Mouse (Mus musculus): ENCODE results near the gene Zfp654. TPM values are rescaled to one million over a fixed set of nuclear protein-coding genes. Genes with fewer than 3 reads are reported as not detected.
A peak's percentile ranks its signal among the peaks of the same experiment; 100 is the strongest.

Gene Zfp654
- polyA plus RNA-seq, 1 experiment from 2014 or later: 7.7 TPM

- Histone ChIP-seq H3K9ac (ENCODE audit: low read depth, low read length) (no peak overlapping the region), H3K4me2 (ENCODE audit: low read depth, low read length) (no peak overlapping the region), H3K4me3 (ENCODE audit: low read depth, low read length) (no peak overlapping the region), H3K27ac (replicated peaks; ENCODE audit: low read depth, low read length) (no peak overlapping the region), H3K36me3 (ENCODE audit: control insufficient read depth, insufficient read depth, low read length) (no peaks in the 10 kb centered on the region), H3K4me1 (ENCODE audit: control insufficient read depth, insufficient read depth, low read length) (no peaks in the 10 kb centered on the region), H3K27me3 (replicated peaks; ENCODE audit: control insufficient read depth, insufficient read depth, low read length) (no peaks in the 10 kb centered on the region), H3K9me3 (ENCODE audit: control insufficient read depth, low read length) (no peaks in the 10 kb centered on the region)
- DNase-seq (ENCODE audit: low spot score) (no peak), ATAC-seq (ENCODE audit: low read depth) (no peak)
- 79% methylated on average over 5 of the region's 5 CpGs for WGBS
These were observed 28.3 kb upstream of the Zfp654 start for GRCm38 (mm10) chr16:64879735-64880134.

- Histone ChIP-seq H3K36me3 (ENCODE audit: control insufficient read depth, insufficient read depth, low read length) (no peaks in the 10 kb centered on the region), H3K9ac (ENCODE audit: low read depth, low read length) (no peak overlapping the region), H3K27me3 (replicated peaks; ENCODE audit: control insufficient read depth, insufficient read depth, low read length) (no peaks in the 10 kb centered on the region), H3K4me2 (ENCODE audit: low read depth, low read length) (no peak overlapping the region), H3K27ac (replicated peaks; ENCODE audit: low read depth, low read length) (no peak overlapping the region), H3K9me3 (ENCODE audit: control insufficient read depth, low read length) (no peaks in the 10 kb centered on the region), H3K4me1 (ENCODE audit: control insufficient read depth, insufficient read depth, low read length) (no peaks in the 10 kb centered on the region), H3K4me3 (ENCODE audit: low read depth, low read length) (no peak overlapping the region)
- WGBS: 75% methylated on average over 3 of the region's 3 CpGs
- ATAC-seq (ENCODE audit: low read depth) (no peak), DNase-seq (ENCODE audit: low spot score) (no peak)
These were observed 27.2 kb upstream of the Zfp654 start for GRCm38 (mm10) chr16:64878611-64879132.

- Histone ChIP-seq H3K4me3 (ENCODE audit: low read depth, low read length) (no peak overlapping the region), H3K27me3 (replicated peaks; ENCODE audit: control insufficient read depth, insufficient read depth, low read length) (no peaks in the 10 kb centered on the region), H3K4me2 (ENCODE audit: low read depth, low read length) (no peak overlapping the region), H3K9ac (ENCODE audit: low read depth, low read length) (no peak overlapping the region), H3K36me3 (ENCODE audit: control insufficient read depth, insufficient read depth, low read length) (no peaks in the 10 kb centered on the region), H3K4me1 (ENCODE audit: control insufficient read depth, insufficient read depth, low read length) (no peaks in the 10 kb centered on the region), H3K27ac (replicated peaks; ENCODE audit: low read depth, low read length) (no peak overlapping the region), H3K9me3 (ENCODE audit: control insufficient read depth, low read length) (no peaks in the 10 kb centered on the region)
- ATAC-seq (ENCODE audit: low read depth): no peak
- DNase-seq (ENCODE audit: low spot score): no peak
- WGBS: 89% methylated on average over 3 of the region's 3 CpGs
These were observed 25.9 kb upstream of the Zfp654 start for GRCm38 (mm10) chr16:64877314-64877713.

- WGBS: 72% methylated on average over 4 of the region's 4 CpGs
- Histone ChIP-seq H3K9me3 (ENCODE audit: control insufficient read depth, low read length) (no peaks in the 10 kb centered on the region), H3K4me2 (ENCODE audit: low read depth, low read length) (no peak overlapping the region), H3K27ac (replicated peaks; ENCODE audit: low read depth, low read length) (no peak overlapping the region), H3K36me3 (ENCODE audit: control insufficient read depth, insufficient read depth, low read length) (no peaks in the 10 kb centered on the region), H3K4me1 (ENCODE audit: control insufficient read depth, insufficient read depth, low read length) (no peaks in the 10 kb centered on the region), H3K4me3 (ENCODE audit: low read depth, low read length) (no peak overlapping the region), H3K9ac (ENCODE audit: low read depth, low read length) (no peak overlapping the region), H3K27me3 (replicated peaks; ENCODE audit: control insufficient read depth, insufficient read depth, low read length) (no peaks in the 10 kb centered on the region)
- DNase-seq (ENCODE audit: low spot score) (no peak), ATAC-seq (ENCODE audit: low read depth) (no peak)
These were observed 25.3 kb upstream of the Zfp654 start for GRCm38 (mm10) chr16:64876631-64877265.

- no peak overlapping the region for H3K27ac ChIP-seq (replicated peaks; ENCODE audit: low read depth, low read length)
- no peaks in the 10 kb centered on the region for H3K4me1 ChIP-seq (ENCODE audit: control insufficient read depth, insufficient read depth, low read length)
- no peaks in the 10 kb centered on the region for H3K36me3 ChIP-seq (ENCODE audit: control insufficient read depth, insufficient read depth, low read length)
- ATAC-seq (ENCODE audit: low read depth): no peak
- no peaks in the 10 kb centered on the region for H3K9me3 ChIP-seq (ENCODE audit: control insufficient read depth, low read length)
- DNase-seq (ENCODE audit: low spot score): no peak
- no peak overlapping the region for H3K4me3 ChIP-seq (ENCODE audit: low read depth, low read length)
- WGBS: 93% methylated on average over 1 of the region's 1 CpGs
- no peaks in the 10 kb centered on the region for H3K27me3 ChIP-seq (replicated peaks; ENCODE audit: control insufficient read depth, insufficient read depth, low read length)
- H3K9ac ChIP-seq (ENCODE audit: low read depth, low read length): no peak overlapping the region
- H3K4me2 ChIP-seq (ENCODE audit: low read depth, low read length): no peak overlapping the region
These were observed 24.4 kb upstream of the Zfp654 start for GRCm38 (mm10) chr16:64875822-64876221.

- 95% methylated on average over 10 of the region's 10 CpGs for WGBS
These were observed 23.9 kb upstream of the Zfp654 start for GRCm38 (mm10) chr16:64875384-64875783.

GRCm38 (mm10) chr16:64873416-64874305 lies 22.2 kb upstream of the Zfp654 start:
- Histone ChIP-seq H3K9me3 (ENCODE audit: control insufficient read depth, low read length) (no peaks in the 10 kb centered on the region), H3K4me3 (ENCODE audit: low read depth, low read length) (peak overlapping the region; percentile 61), H3K4me1 (ENCODE audit: control insufficient read depth, insufficient read depth, low read length) (no peaks in the 10 kb centered on the region), H3K9ac (ENCODE audit: low read depth, low read length) (peak overlapping the region; percentile 83), H3K27ac (replicated peaks; ENCODE audit: low read depth, low read length) (peak overlapping the region; percentile 87), H3K27me3 (replicated peaks; ENCODE audit: control insufficient read depth, insufficient read depth, low read length) (no peaks in the 10 kb centered on the region), H3K4me2 (ENCODE audit: low read depth, low read length) (peak overlapping the region; percentile 63), H3K36me3 (ENCODE audit: control insufficient read depth, insufficient read depth, low read length) (no peaks in the 10 kb centered on the region)
- DNase-seq (ENCODE audit: low spot score) (peak; percentile 93), ATAC-seq (ENCODE audit: low read depth) (peak; percentile 96)
- WGBS: 2% methylated on average over 29 of the region's 29 CpGs

More at GRCm38 (mm10) chr16:64875384-64875783, 23.9 kb upstream of the Zfp654 start:
- Histone ChIP-seq H3K4me2 (ENCODE audit: low read depth, low read length) (no peak overlapping the region), H3K9me3 (ENCODE audit: control insufficient read depth, low read length) (no peaks in the 10 kb centered on the region), H3K27me3 (replicated peaks; ENCODE audit: control insufficient read depth, insufficient read depth, low read length) (no peaks in the 10 kb centered on the region), H3K4me1 (ENCODE audit: control insufficient read depth, insufficient read depth, low read length) (no peaks in the 10 kb centered on the region), H3K4me3 (ENCODE audit: low read depth, low read length) (no peak overlapping the region), H3K9ac (ENCODE audit: low read depth, low read length) (no peak overlapping the region), H3K36me3 (ENCODE audit: control insufficient read depth, insufficient read depth, low read length) (no peaks in the 10 kb centered on the region), H3K27ac (replicated peaks; ENCODE audit: low read depth, low read length) (no peak overlapping the region)
- ATAC-seq (ENCODE audit: low read depth) (no peak), DNase-seq (ENCODE audit: low spot score) (no peak)

GRCm38 (mm10) chr16:64872841-64873240 lies 21.4 kb upstream of the Zfp654 start:
- H3K27me3 ChIP-seq (replicated peaks; ENCODE audit: control insufficient read depth, insufficient read depth, low read length): no peaks in the 10 kb centered on the region
- H3K4me3 ChIP-seq (ENCODE audit: low read depth, low read length): peak overlapping the region; percentile 61
- 9% methylated on average over 7 of the region's 7 CpGs for WGBS
- no peaks in the 10 kb centered on the region for H3K36me3 ChIP-seq (ENCODE audit: control insufficient read depth, insufficient read depth, low read length)
- H3K4me1 ChIP-seq (ENCODE audit: control insufficient read depth, insufficient read depth, low read length): no peaks in the 10 kb centered on the region
- no peak overlapping the region for H3K9ac ChIP-seq (ENCODE audit: low read depth, low read length)
- ATAC-seq (ENCODE audit: low read depth) (no peak), DNase-seq (ENCODE audit: low spot score) (peak; percentile 26)
- no peaks in the 10 kb centered on the region for H3K9me3 ChIP-seq (ENCODE audit: control insufficient read depth, low read length)
- H3K4me2 ChIP-seq (ENCODE audit: low read depth, low read length): peak overlapping the region; percentile 63
- no peak overlapping the region for H3K27ac ChIP-seq (replicated peaks; ENCODE audit: low read depth, low read length)

Measured in embryonic facial prominence, embryonic 14.5 days (tissue).